Mouse (Mus musculus): ENCODE measurements around the gene 1700016H13Rik. TPM values are rescaled to one million over a fixed set of nuclear protein-coding genes. Genes with fewer than 3 reads are reported as not detected.

The 1700016H13Rik gene
- polyA plus RNA-seq (2014; fragmentation: Nextera tagmentation; extraction: Ambion mirVana): not detected in 2 replicates

GRCm38 (mm10) chr5:103655346-103656118 lies at the start of gene 1700016H13Rik:
Gene 1700016H13Rik, minus strand, starts transcription at chr5:103656010.
- Histone ChIP-seq H3K9ac (replicated peaks; ENCODE audit: low read depth, low read length) (peak within 1 kb of the TSS; percentile 51), H3K27ac (ENCODE audit: low read depth, low read length) (no peak within 1 kb of the TSS), H3K4me1 (ENCODE audit: control insufficient read depth, insufficient read depth, low read length) (no peaks in the 10 kb centered on the region), H3K4me2 (ENCODE audit: low read depth, low read length) (peak within 1 kb of the TSS; percentile 96), H3K4me3 (ENCODE audit: low read depth, low read length) (peak within 1 kb of the TSS; percentile 46), H3K27me3 (ENCODE audit: control insufficient read depth, insufficient read depth, low read length) (no peaks in the 10 kb centered on the region), H3K9me3 (ENCODE audit: control insufficient read depth, low read length) (no peaks in the 10 kb centered on the region), H3K36me3 (ENCODE audit: control insufficient read depth, insufficient read depth, low read length) (no peaks in the 10 kb centered on the region)
- peak; percentile 84 for ATAC-seq (ENCODE audit: low read depth)
- 1% methylated on average over 49 of the region's 56 CpGs for WGBS

GRCm38 (mm10) chr5:103705331-103705730 lies 49.5 kb upstream of the 1700016H13Rik start:
- no peaks in the 10 kb centered on the region for H3K36me3 ChIP-seq (ENCODE audit: control insufficient read depth, insufficient read depth, low read length)
- no peaks in the 10 kb centered on the region for H3K4me1 ChIP-seq (ENCODE audit: control insufficient read depth, insufficient read depth, low read length)
- no peak for ATAC-seq (ENCODE audit: low read depth)
- H3K9me3 ChIP-seq (ENCODE audit: control insufficient read depth, low read length): no peaks in the 10 kb centered on the region
- no peak overlapping the region for H3K9ac ChIP-seq (replicated peaks; ENCODE audit: low read depth, low read length)
- no peak overlapping the region for H3K4me3 ChIP-seq (ENCODE audit: low read depth, low read length)
- H3K27ac ChIP-seq (ENCODE audit: low read depth, low read length): no peak overlapping the region
- 96% methylated on average over 4 of the region's 4 CpGs for WGBS
- H3K4me2 ChIP-seq (ENCODE audit: low read depth, low read length): no peak overlapping the region
- no peaks in the 10 kb centered on the region for H3K27me3 ChIP-seq (ENCODE audit: control insufficient read depth, insufficient read depth, low read length)

GRCm38 (mm10) chr5:103702527-103702926 lies 46.7 kb upstream of the 1700016H13Rik start:
- Histone ChIP-seq H3K27me3 (ENCODE audit: control insufficient read depth, insufficient read depth, low read length) (no peaks in the 10 kb centered on the region), H3K9me3 (ENCODE audit: control insufficient read depth, low read length) (no peaks in the 10 kb centered on the region), H3K4me1 (ENCODE audit: control insufficient read depth, insufficient read depth, low read length) (no peaks in the 10 kb centered on the region), H3K4me2 (ENCODE audit: low read depth, low read length) (no peak overlapping the region), H3K27ac (ENCODE audit: low read depth, low read length) (no peak overlapping the region), H3K36me3 (ENCODE audit: control insufficient read depth, insufficient read depth, low read length) (no peaks in the 10 kb centered on the region), H3K4me3 (ENCODE audit: low read depth, low read length) (no peak overlapping the region), H3K9ac (replicated peaks; ENCODE audit: low read depth, low read length) (no peak overlapping the region)
- 83% methylated on average over 6 of the region's 6 CpGs for WGBS
- no peak for ATAC-seq (ENCODE audit: low read depth)

GRCm38 (mm10) chr5:103701466-103701865 lies 45.7 kb upstream of the 1700016H13Rik start:
- Histone ChIP-seq H3K27me3 (ENCODE audit: control insufficient read depth, insufficient read depth, low read length) (no peaks in the 10 kb centered on the region), H3K36me3 (ENCODE audit: control insufficient read depth, insufficient read depth, low read length) (no peaks in the 10 kb centered on the region), H3K4me3 (ENCODE audit: low read depth, low read length) (no peak overlapping the region), H3K4me2 (ENCODE audit: low read depth, low read length) (no peak overlapping the region), H3K9ac (replicated peaks; ENCODE audit: low read depth, low read length) (no peak overlapping the region), H3K9me3 (ENCODE audit: control insufficient read depth, low read length) (no peaks in the 10 kb centered on the region), H3K4me1 (ENCODE audit: control insufficient read depth, insufficient read depth, low read length) (no peaks in the 10 kb centered on the region), H3K27ac (ENCODE audit: low read depth, low read length) (no peak overlapping the region)
- no peak for ATAC-seq (ENCODE audit: low read depth)
- 74% methylated on average over 3 of the region's 3 CpGs for WGBS

GRCm38 (mm10) chr5:103700661-103701060 lies 44.9 kb upstream of the 1700016H13Rik start:
- H3K27ac ChIP-seq (ENCODE audit: low read depth, low read length): no peak overlapping the region
- no peak overlapping the region for H3K9ac ChIP-seq (replicated peaks; ENCODE audit: low read depth, low read length)
- H3K36me3 ChIP-seq (ENCODE audit: control insufficient read depth, insufficient read depth, low read length): no peaks in the 10 kb centered on the region
- no peaks in the 10 kb centered on the region for H3K27me3 ChIP-seq (ENCODE audit: control insufficient read depth, insufficient read depth, low read length)
- H3K4me1 ChIP-seq (ENCODE audit: control insufficient read depth, insufficient read depth, low read length): no peaks in the 10 kb centered on the region
- H3K9me3 ChIP-seq (ENCODE audit: control insufficient read depth, low read length): no peaks in the 10 kb centered on the region
- no peak overlapping the region for H3K4me3 ChIP-seq (ENCODE audit: low read depth, low read length)
- no peak overlapping the region for H3K4me2 ChIP-seq (ENCODE audit: low read depth, low read length)
- 65% methylated on average over 2 of the region's 2 CpGs for WGBS
- no peak for ATAC-seq (ENCODE audit: low read depth)

- Histone ChIP-seq H3K27me3 (ENCODE audit: control insufficient read depth, insufficient read depth, low read length) (no peaks in the 10 kb centered on the region), H3K4me3 (ENCODE audit: low read depth, low read length) (no peak overlapping the region), H3K9me3 (ENCODE audit: control insufficient read depth, low read length) (no peaks in the 10 kb centered on the region), H3K9ac (replicated peaks; ENCODE audit: low read depth, low read length) (no peak overlapping the region), H3K4me1 (ENCODE audit: control insufficient read depth, insufficient read depth, low read length) (no peaks in the 10 kb centered on the region), H3K27ac (ENCODE audit: low read depth, low read length) (no peak overlapping the region), H3K36me3 (ENCODE audit: control insufficient read depth, insufficient read depth, low read length) (no peaks in the 10 kb centered on the region), H3K4me2 (ENCODE audit: low read depth, low read length) (no peak overlapping the region)
- ATAC-seq (ENCODE audit: low read depth): no peak
- WGBS: 48% methylated on average over 4 of the region's 4 CpGs
Measured at GRCm38 (mm10) chr5:103699537-103699936, 43.7 kb upstream of the 1700016H13Rik start.

- peaks cover 4% of the 10 kb centered on the region; the same call in 1 of the 2 replicates for H3K27me3 ChIP-seq (ENCODE audit: control insufficient read depth, insufficient read depth, low read length)
- H3K9me3 ChIP-seq (ENCODE audit: control insufficient read depth, low read length): no peaks in the 10 kb centered on the region
- H3K4me3 ChIP-seq (ENCODE audit: low read depth, low read length): no peak overlapping the region
- WGBS: 81% methylated on average over 4 of the region's 4 CpGs
- no peaks in the 10 kb centered on the region for H3K36me3 ChIP-seq (ENCODE audit: control insufficient read depth, insufficient read depth, low read length)
- no peak overlapping the region for H3K27ac ChIP-seq (ENCODE audit: low read depth, low read length)
- no peak for ATAC-seq (ENCODE audit: low read depth)
- no peak overlapping the region for H3K4me2 ChIP-seq (ENCODE audit: low read depth, low read length)
- peaks cover under 1% of the 10 kb centered on the region; the same call in 1 of the 2 replicates for H3K4me1 ChIP-seq (ENCODE audit: control insufficient read depth, insufficient read depth, low read length)
- H3K9ac ChIP-seq (replicated peaks; ENCODE audit: low read depth, low read length): no peak overlapping the region
Measured at GRCm38 (mm10) chr5:103698577-103698976, 42.8 kb upstream of the 1700016H13Rik start.

GRCm38 (mm10) chr5:103697875-103698491 lies 42.2 kb upstream of the 1700016H13Rik start:
- Histone ChIP-seq H3K4me3 (ENCODE audit: low read depth, low read length) (no peak overlapping the region), H3K9ac (replicated peaks; ENCODE audit: low read depth, low read length) (no peak overlapping the region), H3K27me3 (ENCODE audit: control insufficient read depth, insufficient read depth, low read length) (peaks cover 10% of the 10 kb centered on the region; the same call in 1 of the 2 replicates), H3K4me1 (ENCODE audit: control insufficient read depth, insufficient read depth, low read length) (peaks cover 6% of the 10 kb centered on the region; the same call in 1 of the 2 replicates), H3K27ac (ENCODE audit: low read depth, low read length) (no peak overlapping the region), H3K36me3 (ENCODE audit: control insufficient read depth, insufficient read depth, low read length) (no peaks in the 10 kb centered on the region), H3K9me3 (ENCODE audit: control insufficient read depth, low read length) (no peaks in the 10 kb centered on the region), H3K4me2 (ENCODE audit: low read depth, low read length) (no peak overlapping the region)
- WGBS: 79% methylated on average over 5 of the region's 5 CpGs
- no peak for ATAC-seq (ENCODE audit: low read depth)

- Histone ChIP-seq H3K36me3 (ENCODE audit: control insufficient read depth, insufficient read depth, low read length) (no peaks in the 10 kb centered on the region), H3K4me1 (ENCODE audit: control insufficient read depth, insufficient read depth, low read length) (peaks cover 14% of the 10 kb centered on the region; the same call in 1 of the 2 replicates), H3K9me3 (ENCODE audit: control insufficient read depth, low read length) (no peaks in the 10 kb centered on the region), H3K4me2 (ENCODE audit: low read depth, low read length) (no peak overlapping the region), H3K27ac (ENCODE audit: low read depth, low read length) (no peak overlapping the region), H3K27me3 (ENCODE audit: control insufficient read depth, insufficient read depth, low read length) (peaks cover 19% of the 10 kb centered on the region), H3K9ac (replicated peaks; ENCODE audit: low read depth, low read length) (no peak overlapping the region), H3K4me3 (ENCODE audit: low read depth, low read length) (no peak overlapping the region)
- 63% methylated on average over 6 of the region's 6 CpGs for WGBS
- ATAC-seq (ENCODE audit: low read depth): no peak
Measured at GRCm38 (mm10) chr5:103694094-103694493, 38.3 kb upstream of the 1700016H13Rik start.

Data from neural tube, embryonic 14.5 days (tissue).